Mouse (Mus musculus) cortical plate, adult 2 months (tissue): Measurements from ENCODE around the gene Xrcc5.

Source experiments
- CTCF ChIP-seq: fragments of 200-500 bp; IDR thresholded peaks from 2 replicates; pipeline ENCODE4 v1.5.1; 2011; ENCODE audit warnings: mild to moderate bottlenecking, control low read depth, low read length; ENCODE audit not compliant: insufficient read depth; ENCODE audit errors: extremely low read depth
- POLR2A ChIP-seq: fragments of 200-500 bp; IDR thresholded peaks from 2 replicates; pipeline ENCODE4 v1.6.1; 2011; ENCODE audit warnings: mild to moderate bottlenecking, low read length, control low read depth; ENCODE audit not compliant: insufficient read depth; ENCODE audit errors: extremely low read depth

GRCm38 (mm10) chr1:72358216-72358615, 51.0 kb downstream of the Xrcc5 start:
- TF ChIP-seq CTCF (no peak), POLR2A (no peak)
